Mouse (Mus musculus): ENCODE measurements around the gene Dpysl4. TPM values are rescaled to one million over a fixed set of nuclear protein-coding genes. Genes with fewer than 3 reads are reported as not detected.

Gene Dpysl4
- polyA plus RNA-seq (2021) = not detected

DNA sequence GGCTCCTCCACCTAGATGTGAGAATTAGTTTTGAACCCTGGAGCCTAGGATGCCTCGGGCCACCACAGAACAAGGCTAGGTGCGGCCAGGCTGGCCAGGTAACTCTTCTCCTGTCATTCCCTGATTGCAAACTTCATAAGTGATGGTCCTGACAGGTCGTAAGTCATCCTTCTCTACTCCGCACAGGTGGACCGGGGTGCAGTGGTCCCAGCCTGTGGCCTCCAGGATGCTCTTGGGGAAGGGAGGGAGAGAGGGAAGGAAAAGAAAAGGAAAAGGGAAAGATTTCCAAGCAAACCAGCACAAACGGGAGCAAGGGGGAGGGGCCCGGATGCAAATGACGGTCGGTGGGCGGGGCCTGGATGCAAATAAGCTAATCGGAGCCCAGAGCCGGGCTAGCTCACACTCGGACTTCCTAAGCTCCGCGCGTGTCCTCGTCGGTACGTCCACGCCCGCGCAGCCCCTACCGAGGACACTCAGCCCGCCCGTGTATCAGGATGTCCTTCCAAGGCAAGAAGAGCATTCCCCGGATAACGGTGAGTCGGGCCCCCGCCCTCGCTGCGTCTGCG lies at the start of gene Dpysl4:
Gene Dpysl4, plus strand, starts transcription at position 373 of the 566 bp plus-strand sequence.
- DNase-seq (ENCODE audit: low read depth, low spot score) (no peak), ATAC-seq (no peak)
- CTCF ChIA-PET = no interaction called here
- POLR2A ChIA-PET = no interaction called here
- no peak for TF ChIP-seq CTCF (IDR thresholded peaks at IDR 0.05)
- in situ Hi-C loops (cut with MboI; ENCODE audit: low pct_unique_long_range_greater_than_20kb) = no loop called here
- H3K27me3 ChIP-seq = peaks cover 32% of the 10 kb centered on the region

- in situ Hi-C loops (cut with MboI; ENCODE audit: low pct_unique_long_range_greater_than_20kb) = no loop called here
- H3K27me3 ChIP-seq = no peaks in the 10 kb centered on the region
- ATAC-seq (no peak), DNase-seq (ENCODE audit: low read depth, low spot score) (no peak)
- CTCF ChIA-PET = no interaction called here
- POLR2A ChIA-PET = no interaction called here
- peak; percentile 63 for TF ChIP-seq CTCF (IDR thresholded peaks at IDR 0.05)
Observed at GRCm38 (mm10) chr7:139063406-139063805, 22.4 kb upstream of the Dpysl4 start.

DNA sequence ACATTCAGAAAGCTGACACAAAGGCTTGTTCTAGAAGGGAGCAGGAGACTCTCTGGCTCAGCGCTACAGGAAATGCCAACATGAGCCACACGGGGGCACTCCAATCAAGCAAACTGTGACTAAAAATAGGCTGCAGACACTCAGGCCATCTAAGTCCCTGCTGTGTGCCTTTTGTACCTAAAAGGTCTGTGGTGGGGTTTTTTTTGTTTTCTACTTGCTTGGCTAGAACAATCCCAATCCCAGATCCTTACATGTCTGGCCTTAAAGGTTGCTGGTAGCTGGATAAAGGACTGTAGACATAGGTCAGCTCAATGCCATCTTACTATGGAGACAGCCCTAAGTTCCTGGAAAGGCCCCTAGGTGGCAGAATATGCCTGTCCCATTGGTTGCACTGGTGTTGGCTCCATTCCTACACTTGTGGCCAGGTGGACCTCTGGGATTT lies 17.6 kb upstream of the Dpysl4 start:
- peak; percentile 89 for TF ChIP-seq CTCF (IDR thresholded peaks at IDR 0.05)
- ChIA-PET CTCF (interaction anchor here (0.6 to 1.6 kb wide), 4 partner anchors 10 to 157 kb away, joined by 3 to 6 read pairs (median 4); no protein-coding TSS in a partner anchor), POLR2A (no interaction called here)
- in situ Hi-C loops (cut with MboI; ENCODE audit: low pct_unique_long_range_greater_than_20kb) = no loop called here
- H3K27me3 ChIP-seq = peaks cover 4% of the 10 kb centered on the region
- DNase-seq (ENCODE audit: low read depth, low spot score) (peak; percentile 24), ATAC-seq (peak; percentile 78)

- DNase-seq (ENCODE audit: low read depth, low spot score) (no peak), ATAC-seq (no peak)
- POLR2A ChIA-PET = no interaction called here
- H3K27me3 ChIP-seq = peaks cover 22% of the 10 kb centered on the region
- no peak for TF ChIP-seq CTCF (IDR thresholded peaks at IDR 0.05)
- CTCF ChIA-PET = interaction anchor here (1.1 kb wide), 1 partner anchor 126 kb away, joined by 3 read pairs; no protein-coding TSS in a partner anchor
- in situ Hi-C loops (cut with MboI; ENCODE audit: low pct_unique_long_range_greater_than_20kb) = no loop called here
Observed at GRCm38 (mm10) chr7:139074189-139074588, 11.6 kb upstream of the Dpysl4 start.

DNA sequence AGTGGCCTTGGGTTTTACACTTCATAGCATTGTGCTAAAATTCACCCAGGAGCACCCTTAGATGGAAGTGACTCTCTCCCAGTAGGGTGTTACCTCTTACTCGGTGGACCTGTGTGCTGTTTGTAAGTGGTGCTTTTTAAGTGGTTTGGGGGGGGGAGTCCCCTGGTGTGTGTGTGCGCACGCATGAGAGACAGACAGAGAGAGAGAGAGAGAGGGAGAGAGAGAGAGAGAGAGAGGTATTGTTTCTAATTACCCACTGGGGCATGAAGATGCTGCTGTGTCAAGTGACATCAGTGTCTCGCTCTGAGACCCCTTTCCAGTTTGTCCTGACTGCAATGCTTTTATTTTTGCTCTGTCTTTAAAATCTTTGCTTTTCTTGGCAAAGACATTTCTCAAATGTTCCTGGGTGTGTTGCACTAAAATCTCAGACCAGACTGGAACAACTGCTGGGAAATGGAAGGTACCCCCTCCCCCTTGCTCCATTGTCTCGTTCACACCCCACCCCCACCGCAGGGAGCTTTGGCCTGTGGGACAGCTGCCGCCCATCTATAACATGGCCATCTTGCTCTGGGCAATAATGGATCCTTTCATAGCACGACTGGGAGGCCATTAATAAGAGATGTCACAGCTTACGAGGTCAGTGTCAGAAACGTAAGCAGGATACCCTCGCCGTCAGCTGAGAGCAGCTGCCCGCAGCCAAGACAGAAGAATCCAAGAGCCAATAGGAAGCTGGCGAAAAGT lies 10.6 kb upstream of the Dpysl4 start:
- in situ Hi-C loops (cut with MboI; ENCODE audit: low pct_unique_long_range_greater_than_20kb) = no loop called here
- TF ChIP-seq CTCF (IDR thresholded peaks at IDR 0.05) = no peak
- POLR2A ChIA-PET = no interaction called here

GRCm38 (mm10) chr7:139077283-139077682 lies 8.5 kb upstream of the Dpysl4 start:
- in situ Hi-C loops (cut with MboI; ENCODE audit: low pct_unique_long_range_greater_than_20kb) = no loop called here
- peaks cover 26% of the 10 kb centered on the region for H3K27me3 ChIP-seq
- DNase-seq (ENCODE audit: low read depth, low spot score) = no peak
- no peak for TF ChIP-seq CTCF (IDR thresholded peaks at IDR 0.05)
- ChIA-PET CTCF (interaction anchor here (1.4 to 2.0 kb wide), 2 partner anchors 9 to 42 kb away, joined by 3 to 6 read pairs; no protein-coding TSS in a partner anchor), POLR2A (no interaction called here)
- no peak for ATAC-seq

More for the DNA sequence above, 10.6 kb upstream of the Dpysl4 start:
- CTCF ChIA-PET = interaction anchor here (1.1 kb wide), 1 partner anchor 125 kb away, joined by 3 read pairs; no protein-coding TSS in a partner anchor
- DNase-seq (ENCODE audit: low read depth, low spot score) = no peak
- peaks cover 26% of the 10 kb centered on the region for H3K27me3 ChIP-seq
- ATAC-seq = no peak

GRCm38 (mm10) chr7:139078181-139078580 lies 7.6 kb upstream of the Dpysl4 start:
- CTCF ChIA-PET = interaction anchor here (0.9 to 2.0 kb wide), 3 partner anchors 10 to 67 kb away, joined by 3 to 6 read pairs (median 3); no protein-coding TSS in a partner anchor
- in situ Hi-C loops (cut with MboI; ENCODE audit: low pct_unique_long_range_greater_than_20kb) = no loop called here
- POLR2A ChIA-PET = no interaction called here
- TF ChIP-seq CTCF (IDR thresholded peaks at IDR 0.05) = no peak
- DNase-seq (ENCODE audit: low read depth, low spot score) (no peak), ATAC-seq (no peak)
- H3K27me3 ChIP-seq = peaks cover 27% of the 10 kb centered on the region

GRCm38 (mm10) chr7:139079141-139079540 lies 6.7 kb upstream of the Dpysl4 start:
- ChIA-PET CTCF (interaction anchor here (2.0 kb wide), 1 partner anchor 11 kb away, joined by 6 read pairs; no protein-coding TSS in a partner anchor), POLR2A (no interaction called here)
- H3K27me3 ChIP-seq = peaks cover 27% of the 10 kb centered on the region
- no peak for TF ChIP-seq CTCF (IDR thresholded peaks at IDR 0.05)
- no peak for ATAC-seq
- DNase-seq (ENCODE audit: low read depth, low spot score) = no peak
- in situ Hi-C loops (cut with MboI; ENCODE audit: low pct_unique_long_range_greater_than_20kb) = no loop called here

DNA sequence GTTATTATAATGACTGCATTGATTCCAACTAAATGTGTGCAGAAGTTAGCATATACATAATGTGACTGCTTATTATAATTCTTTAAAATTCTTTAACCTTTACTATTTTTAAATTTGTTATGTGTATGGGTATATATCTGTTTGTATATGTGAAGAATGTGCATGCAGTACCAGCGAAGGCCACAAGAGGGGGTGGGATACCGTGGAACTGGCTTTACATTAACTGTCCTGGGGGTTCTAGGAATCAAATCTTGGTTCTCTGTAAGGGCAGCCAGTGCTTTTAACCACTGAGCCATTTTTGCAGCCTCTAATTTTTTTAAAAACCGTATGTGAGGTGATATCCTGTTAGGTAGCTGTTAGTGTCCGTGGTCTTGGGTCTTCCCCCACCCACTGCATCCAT lies 5.1 kb upstream of the Dpysl4 start:
- in situ Hi-C loops (cut with MboI; ENCODE audit: low pct_unique_long_range_greater_than_20kb) = no loop called here
- H3K27me3 ChIP-seq = peaks cover 34% of the 10 kb centered on the region
- no peak for ATAC-seq
- DNase-seq (ENCODE audit: low read depth, low spot score) = no peak
- TF ChIP-seq CTCF (IDR thresholded peaks at IDR 0.05) = no peak
- CTCF ChIA-PET = no interaction called here
- POLR2A ChIA-PET = no interaction called here

- POLR2A ChIA-PET = no interaction called here
- in situ Hi-C loops (cut with MboI; ENCODE audit: low pct_unique_long_range_greater_than_20kb) = no loop called here
Observed at GRCm38 (mm10) chr7:139081158-139081557, 4.6 kb upstream of the Dpysl4 start.

GRCm38 (mm10) chr7:139082281-139082680 lies 3.5 kb upstream of the Dpysl4 start:
- in situ Hi-C loops (cut with MboI; ENCODE audit: low pct_unique_long_range_greater_than_20kb) = no loop called here
- no peak for DNase-seq (ENCODE audit: low read depth, low spot score)
- H3K27me3 ChIP-seq = peaks cover 46% of the 10 kb centered on the region
- TF ChIP-seq CTCF (IDR thresholded peaks at IDR 0.05) = no peak
- ChIA-PET POLR2A (no interaction called here), CTCF (no interaction called here)
- no peak for ATAC-seq

More at GRCm38 (mm10) chr7:139081158-139081557, 4.6 kb upstream of the Dpysl4 start:
- ATAC-seq = no peak
- peaks cover 39% of the 10 kb centered on the region for H3K27me3 ChIP-seq
- DNase-seq (ENCODE audit: low read depth, low spot score) = no peak
- CTCF ChIA-PET = no interaction called here
- no peak for TF ChIP-seq CTCF (IDR thresholded peaks at IDR 0.05)

Data from Patski (cell line).